Mouse (Mus musculus) liver (tissue): ENCODE data around the gene Slc25a10.

ENCODE experiments used
- DNase-seq: peaks from one replicate; pipeline ENCODE4 v3.0.0-alpha.2; 2020; ENCODE audit warnings: mixed read lengths

Slc25a10 gene

GRCm38 (mm10) chr11:120545964-120546363, 54.3 kb downstream of the Slc25a10 start:
- no peak for DNase-seq

GRCm38 (mm10) chr11:120547469-120547868, 55.8 kb downstream of the Slc25a10 start:
- DNase-seq, result no peak

- DNase-seq, result no peak
These were observed 56.6 kb downstream of the Slc25a10 start for GRCm38 (mm10) chr11:120548214-120548613.

GRCm38 (mm10) chr11:120548786-120549167, 57.1 kb downstream of the Slc25a10 start:
- no peak for DNase-seq
